Mouse (Mus musculus) cerebellum, adult 11 months (tissue): ENCODE measurements around the gene Emc9.

ENCODE experiments used
- DNase-seq: peaks from one replicate; pipeline ENCODE4 v3.0.0; 2022

The Emc9 gene

DNA sequence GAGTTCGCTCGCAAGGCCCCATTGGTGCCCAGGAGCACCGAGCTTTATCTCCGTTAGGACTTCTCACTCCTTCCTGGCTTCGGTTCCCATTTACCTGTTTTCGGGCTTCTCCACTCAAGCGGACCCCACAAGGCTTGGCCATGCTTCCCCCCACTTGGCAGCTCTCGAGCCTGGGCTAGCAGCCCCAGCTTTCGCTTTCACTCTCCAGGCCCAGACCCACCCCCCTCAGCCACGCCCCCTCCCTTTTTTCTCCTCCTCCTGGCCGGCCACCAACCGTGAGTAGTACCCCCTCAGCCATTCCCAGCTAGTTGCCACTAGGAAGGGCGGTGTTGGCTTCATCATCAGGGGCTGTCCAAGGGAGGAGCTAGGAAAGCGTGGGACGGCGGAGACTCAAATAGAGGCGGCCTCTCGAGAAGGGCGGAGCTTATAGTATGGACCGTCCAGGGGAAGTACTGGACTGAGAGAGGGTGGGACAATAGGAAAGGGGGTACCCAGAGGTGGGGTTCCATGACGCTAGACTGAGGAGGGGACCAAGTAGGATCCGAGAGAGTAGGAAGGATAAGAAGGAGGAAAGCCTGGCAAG is 5.7 kb upstream of the Emc9 start, which contains the start of gene Psme2:
Psme2 (minus strand) TSS at position 366 of the 583 bp plus-strand sequence.
- peak; percentile 73 for DNase-seq

DNA sequence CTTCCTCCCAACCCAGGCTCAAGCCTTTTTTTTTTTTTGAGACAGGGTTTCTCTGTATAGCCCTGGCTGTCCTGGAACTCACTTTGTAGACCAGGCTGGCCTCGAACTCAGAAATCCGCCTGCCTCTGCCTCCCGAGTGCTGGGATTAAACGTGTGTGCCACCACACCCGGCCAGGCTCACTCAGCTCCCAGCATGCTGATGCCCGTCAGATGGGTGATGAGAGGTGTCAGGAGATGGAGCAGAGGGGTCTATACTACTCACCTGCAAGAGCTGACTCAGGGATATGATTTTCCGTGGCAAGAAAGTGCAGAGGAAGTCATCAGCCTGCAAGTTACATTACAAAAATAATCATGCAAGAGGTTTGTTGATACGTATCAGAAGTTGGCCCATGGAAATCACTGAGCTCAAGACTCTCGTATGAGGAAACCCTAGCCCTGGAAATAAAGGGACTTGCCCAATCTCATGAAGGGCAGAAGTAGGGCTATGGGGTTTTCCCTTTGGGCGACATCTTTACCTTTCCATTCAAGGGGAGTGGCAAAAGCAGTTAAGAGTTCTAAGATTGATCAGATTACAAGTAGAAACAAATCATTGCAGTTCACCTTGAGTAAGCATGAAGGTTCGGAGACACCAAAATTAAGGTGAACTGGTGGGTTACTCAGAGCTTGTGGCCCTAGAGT is 4.8 kb upstream of the Emc9 start:
- DNase-seq, result no peak

GRCm38 (mm10) chr14:55589271-55589670 is 4.2 kb upstream of the Emc9 start:
- DNase-seq, result no peak

GRCm38 (mm10) chr14:55586149-55586548 is 1.0 kb upstream of the Emc9 start:
- no peak for DNase-seq

- no peak for DNase-seq
Observed at GRCm38 (mm10) chr14:55585566-55585960, 461 bp upstream of the Emc9 start.

DNA sequence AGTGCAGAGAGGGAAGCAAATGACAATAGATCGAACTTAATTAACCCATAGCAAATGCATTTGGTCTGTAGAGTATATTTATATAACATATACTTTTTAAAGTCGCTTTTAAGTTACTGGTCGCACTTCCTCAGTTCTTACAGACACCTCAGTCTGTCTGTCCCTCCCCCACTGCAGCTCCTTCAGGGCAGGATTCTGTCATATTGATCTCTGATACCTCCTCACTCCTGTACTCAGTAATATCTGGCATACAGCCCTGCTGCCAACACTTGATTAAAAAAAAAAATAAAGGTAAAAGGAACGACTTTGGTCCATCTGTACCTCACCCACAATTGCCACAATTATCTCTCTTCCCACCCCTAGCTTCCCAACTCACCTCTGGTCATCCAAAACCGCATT is 800 bp downstream of the Emc9 start:
- no peak for DNase-seq

GRCm38 (mm10) chr14:55581981-55582681 is 3.0 kb downstream of the Emc9 start:
- no peak for DNase-seq

- DNase-seq, result no peak
Observed at GRCm38 (mm10) chr14:55580731-55581130, 4.4 kb downstream of the Emc9 start.

DNA sequence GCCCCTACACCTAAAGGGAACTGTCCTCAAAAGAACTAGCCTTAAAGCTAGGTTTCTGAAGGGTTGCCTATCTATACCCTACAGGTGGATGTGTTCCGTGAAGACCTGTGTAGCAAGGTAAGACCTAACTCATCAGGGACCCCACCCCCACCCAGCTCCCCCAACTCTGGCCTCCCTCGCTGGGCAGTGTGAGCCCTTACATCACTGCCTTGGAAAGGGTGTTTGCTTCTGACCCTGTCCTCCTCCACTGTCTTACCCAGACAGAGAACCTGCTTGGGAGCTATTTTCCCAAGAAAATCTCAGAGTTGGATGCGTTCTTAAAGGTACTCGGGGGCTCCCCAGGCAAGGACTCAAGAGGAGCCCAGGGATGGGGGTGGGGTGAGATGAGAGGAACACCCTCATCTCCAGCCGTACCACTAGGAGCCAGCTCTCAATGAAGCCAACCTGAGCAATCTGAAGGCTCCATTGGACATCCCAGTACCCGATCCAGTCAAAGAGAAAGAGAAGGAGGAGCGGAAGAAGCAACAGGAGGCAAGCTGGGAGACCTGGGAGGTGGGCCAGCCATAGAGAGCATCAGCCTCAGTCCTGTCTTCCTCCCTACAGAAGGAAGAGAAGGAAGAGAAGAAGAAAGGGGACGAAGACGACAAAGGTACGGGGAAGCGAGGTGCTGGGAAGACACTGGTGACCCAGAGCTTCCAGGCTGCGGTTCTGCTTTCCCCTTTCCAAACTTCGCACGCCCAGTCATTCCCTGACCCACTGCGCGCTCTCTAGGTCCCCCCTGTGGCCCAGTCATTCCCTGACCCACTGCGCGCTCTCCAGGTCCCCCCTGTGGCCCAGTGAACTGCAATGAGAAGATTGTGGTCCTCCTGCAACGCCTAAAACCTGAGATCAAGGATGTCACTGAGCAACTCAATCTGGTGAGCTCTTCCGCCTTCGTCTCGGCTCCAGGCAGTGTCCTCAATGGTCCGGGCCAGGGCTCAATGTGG is 5.3 kb downstream of the Emc9 start:
- no peak for DNase-seq

DNA sequence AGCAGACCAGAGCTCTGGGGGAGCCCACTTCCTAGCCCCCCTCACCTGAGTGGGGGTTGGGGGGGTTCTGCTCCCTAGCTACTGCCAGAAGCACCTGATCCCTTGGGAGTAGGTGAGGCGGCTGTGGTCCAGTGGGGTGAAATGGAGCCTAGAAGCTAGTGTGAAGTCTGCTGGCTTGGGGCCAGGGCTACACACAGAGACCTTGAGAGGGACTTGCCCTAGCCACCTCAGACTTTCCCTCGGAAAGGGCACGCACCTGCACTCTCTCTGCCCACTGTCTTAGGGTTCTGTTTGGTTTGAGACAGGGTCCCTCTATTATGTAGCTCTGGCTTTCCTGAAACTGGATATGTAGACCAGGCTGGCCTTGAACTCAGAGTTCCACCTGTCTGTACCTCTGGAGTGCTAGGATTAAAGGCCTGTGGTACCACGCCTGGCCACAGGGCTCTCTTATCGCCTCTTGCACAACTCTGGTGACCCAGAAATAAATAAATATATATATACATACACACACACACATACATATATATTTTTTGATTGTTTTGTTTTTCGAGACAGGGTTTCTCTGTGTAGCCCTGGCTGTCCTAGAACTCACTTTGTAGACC is 6.3 kb downstream of the Emc9 start:
- peak; percentile 54 for DNase-seq

DNA sequence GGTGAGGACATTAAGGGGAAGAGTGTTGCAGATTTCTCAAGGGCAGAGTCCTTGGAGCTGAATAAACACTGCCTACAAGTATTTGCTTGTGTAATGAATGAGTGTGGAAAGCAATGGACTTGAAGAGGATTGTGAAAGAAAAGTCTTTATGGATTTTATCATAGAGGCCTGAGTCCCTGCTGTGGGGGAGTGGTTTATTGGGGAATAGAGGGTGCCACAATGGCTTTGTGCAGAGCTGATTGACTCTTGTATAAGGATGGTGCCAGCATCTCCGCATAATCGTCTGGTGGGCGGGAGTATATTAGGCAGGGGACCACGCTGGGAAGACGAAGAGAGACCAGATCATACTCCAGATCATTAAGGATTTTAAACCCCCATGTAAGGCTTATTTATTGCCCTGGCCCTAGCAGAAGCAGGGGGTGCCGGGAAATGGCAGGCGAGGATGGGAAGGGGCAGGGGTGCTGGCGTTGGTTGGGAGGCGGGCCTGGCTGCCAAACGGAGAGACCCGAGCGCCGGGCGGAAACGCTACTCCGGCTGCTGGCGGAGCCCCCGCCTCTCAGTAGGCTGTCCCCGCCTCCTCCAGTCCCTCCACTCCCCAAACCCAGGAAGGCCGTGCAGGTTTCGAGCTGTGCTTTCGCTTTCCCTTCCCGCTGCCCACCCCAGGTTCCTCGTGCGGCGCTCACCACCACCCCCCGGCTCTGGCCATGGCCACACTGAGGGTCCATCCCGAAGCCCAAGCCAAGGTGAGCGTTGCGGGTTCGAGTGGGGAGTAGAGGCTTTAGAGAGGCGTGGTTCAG is 7.0 kb downstream of the Emc9 start, which contains the start of gene Psme1:
Psme1 (plus strand) TSS at position 253 of the 797 bp plus-strand sequence.
- peak; percentile 49 for DNase-seq

- no peak for DNase-seq
Observed at GRCm38 (mm10) chr14:55576376-55576775, 8.7 kb downstream of the Emc9 start.

DNA sequence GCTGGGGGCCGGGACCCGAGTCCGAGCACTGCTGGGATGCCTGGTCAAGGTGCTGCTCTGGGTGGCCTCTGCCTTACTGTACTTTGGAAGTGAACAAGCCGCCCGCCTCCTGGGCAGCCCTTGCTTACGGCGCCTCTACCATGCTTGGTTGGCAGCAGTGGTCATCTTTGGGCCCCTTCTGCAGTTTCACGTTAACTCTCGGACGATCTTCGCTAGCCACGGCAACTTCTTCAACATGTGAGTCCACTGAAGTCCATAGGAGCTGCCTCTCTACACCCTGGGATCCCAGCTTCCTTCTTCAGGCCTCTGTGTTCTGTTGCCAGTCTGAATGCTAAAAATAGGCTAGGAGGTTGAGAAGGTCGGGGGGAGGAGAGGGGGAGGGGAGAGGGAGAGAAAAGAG is 9.4 kb downstream of the Emc9 start:
- no peak for DNase-seq

- no peak for DNase-seq
Observed at GRCm38 (mm10) chr14:55575302-55575701, 9.8 kb downstream of the Emc9 start, which contains the start of gene Fitm1. TSS of gene Fitm1 (plus strand) at chr14:55575617.

- DNase-seq, result no peak
Observed at GRCm38 (mm10) chr14:55571760-55572159, 13.3 kb downstream of the Emc9 start.

- DNase-seq, result no peak
Observed at GRCm38 (mm10) chr14:55570588-55570987, 14.5 kb downstream of the Emc9 start.

DNA sequence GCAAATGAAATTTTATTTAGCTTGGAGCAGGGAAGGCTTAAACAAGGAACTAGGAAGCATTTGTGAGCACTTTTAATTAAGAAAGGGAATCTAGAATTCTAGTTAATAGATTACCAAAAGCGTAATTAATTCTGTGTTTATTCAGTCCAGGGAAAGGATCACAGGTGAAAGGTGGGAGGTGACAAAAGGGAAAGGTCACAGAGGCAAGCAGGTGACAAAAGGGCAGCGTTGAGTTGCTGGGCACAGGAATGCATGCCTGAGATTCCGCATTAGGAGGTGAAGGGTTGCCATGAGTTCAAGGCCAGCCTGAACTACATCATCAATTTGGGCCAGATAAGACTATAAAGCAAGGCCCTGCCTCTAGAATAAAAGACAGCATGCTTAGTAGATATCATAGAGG is 17.6 kb downstream of the Emc9 start:
- no peak for DNase-seq

GRCm38 (mm10) chr14:55565748-55566147 is 19.4 kb downstream of the Emc9 start:
- no peak for DNase-seq

DNA sequence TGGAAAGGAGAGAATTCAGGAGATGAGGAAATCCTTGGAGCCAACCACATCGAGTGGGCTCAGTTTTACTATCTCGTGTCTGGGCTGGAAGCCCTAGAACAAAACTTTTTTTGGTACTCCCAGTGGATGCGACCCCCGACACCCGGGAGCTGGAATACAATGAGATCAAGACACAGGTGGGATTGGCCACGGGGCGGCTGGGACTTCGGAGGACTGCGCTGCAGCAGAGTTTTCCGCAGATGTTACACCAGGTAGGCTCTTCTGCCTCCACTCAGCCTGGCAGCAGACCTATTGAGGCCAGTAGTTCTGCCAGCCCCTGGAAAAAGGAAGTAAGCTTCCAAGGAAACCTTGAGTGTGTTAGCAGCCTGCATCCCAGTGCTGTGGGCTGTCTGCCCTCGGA is 21.9 kb downstream of the Emc9 start:
- no peak for DNase-seq

DNA sequence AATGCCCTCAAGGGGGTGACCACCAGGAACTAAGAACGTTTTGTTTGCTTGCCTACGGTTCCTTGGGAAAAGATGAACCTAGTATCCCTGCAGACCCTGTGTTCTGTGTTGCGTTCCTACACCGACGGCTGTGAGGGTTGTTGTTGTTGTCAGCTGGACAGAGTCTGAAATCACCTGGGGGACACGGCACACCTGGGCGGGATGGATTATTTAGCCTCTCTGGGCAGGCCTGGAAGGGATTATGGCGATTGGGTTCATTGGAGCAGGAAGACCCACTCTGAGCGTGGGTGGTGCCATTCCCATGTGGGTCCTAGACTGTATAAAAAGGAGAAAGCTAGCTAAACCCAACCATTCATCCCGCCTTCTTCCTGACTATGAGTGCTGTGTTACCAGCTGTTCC is 23.2 kb downstream of the Emc9 start:
- DNase-seq, result no peak
